Mouse (Mus musculus): ENCODE results near the gene Ltf. TPM values are rescaled to one million over a fixed set of nuclear protein-coding genes. Genes with fewer than 3 reads are reported as not detected.

Gene Ltf
- 1 to 10 TPM in 1 of 2 experiments, under 1 TPM in 1; 0.86 to 2.1 TPM for total RNA-seq (2021)
- polyA plus RNA-seq (2012; rRNA removed) = 0.26 TPM in 1 of 2 replicates, not detected in the other
- long read RNA-seq = 0 reads

DNA sequence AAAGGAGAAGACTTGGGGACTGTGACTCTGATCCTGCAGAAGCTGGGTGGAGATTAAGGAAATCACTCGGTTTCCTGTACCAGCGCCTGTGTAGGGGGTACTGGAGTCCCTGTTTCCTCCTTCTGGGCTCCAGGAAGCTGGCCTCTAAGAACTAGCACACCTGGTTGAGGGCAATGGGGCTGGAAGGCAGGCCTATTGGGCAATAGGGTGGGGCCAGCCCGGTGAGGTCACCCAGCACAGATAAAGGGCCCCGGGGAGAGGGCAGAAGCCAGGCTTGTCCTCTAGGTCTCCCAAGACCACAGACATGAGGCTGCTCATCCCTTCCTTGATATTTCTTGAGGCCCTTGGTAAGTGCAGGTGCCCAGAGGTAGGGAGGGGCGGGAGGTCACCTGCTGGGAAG lies at the start of gene Ltf:
TSS of gene Ltf (plus strand) at position 250 of the 400 bp plus-strand sequence.
- DNase-seq = no peak

DNA sequence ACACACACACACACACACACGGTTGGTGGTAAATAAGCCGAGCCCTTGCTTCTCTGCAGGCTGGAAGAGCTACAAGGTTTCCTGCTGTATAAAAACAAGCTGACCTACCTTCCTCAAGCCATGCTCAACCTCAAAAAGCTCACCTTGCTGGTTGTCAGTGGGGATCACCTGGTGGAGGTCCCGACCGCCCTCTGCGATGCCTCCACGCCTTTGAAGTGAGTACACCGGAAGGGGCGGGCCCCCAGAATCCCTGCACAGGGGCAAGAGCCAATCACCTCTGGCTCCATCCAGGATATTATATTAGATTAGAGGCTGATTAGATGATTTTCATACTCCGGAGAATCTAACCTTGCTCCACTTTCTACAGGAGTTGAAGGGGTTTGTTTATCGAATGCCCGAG lies 39.7 kb upstream of the Ltf start:
- no peak for DNase-seq

- DNase-seq = no peak
Observed at GRCm38 (mm10) chr9:110982351-110982750, 36.7 kb upstream of the Ltf start.

GRCm38 (mm10) chr9:110984096-110984495 lies 35.0 kb upstream of the Ltf start:
- DNase-seq = no peak

DNA sequence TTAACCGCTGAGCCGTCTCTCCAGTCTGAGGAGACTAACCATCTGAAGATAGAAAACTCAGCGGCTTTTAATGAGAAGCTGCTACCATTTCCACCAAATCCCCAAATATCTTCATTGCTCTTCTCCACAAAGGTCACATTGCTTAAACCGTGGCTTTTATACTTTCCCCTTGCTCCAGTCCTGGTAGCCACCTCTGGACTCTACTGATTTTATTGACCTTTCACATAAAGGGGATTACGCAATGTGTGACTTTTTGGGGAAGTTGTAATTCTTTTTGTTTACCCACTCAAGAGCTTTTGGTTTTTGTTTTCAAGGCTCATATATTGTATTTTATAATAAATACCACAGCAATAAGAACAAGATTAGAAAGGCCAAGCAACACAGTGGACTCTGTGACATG lies 33.5 kb upstream of the Ltf start:
- no peak for DNase-seq

DNA sequence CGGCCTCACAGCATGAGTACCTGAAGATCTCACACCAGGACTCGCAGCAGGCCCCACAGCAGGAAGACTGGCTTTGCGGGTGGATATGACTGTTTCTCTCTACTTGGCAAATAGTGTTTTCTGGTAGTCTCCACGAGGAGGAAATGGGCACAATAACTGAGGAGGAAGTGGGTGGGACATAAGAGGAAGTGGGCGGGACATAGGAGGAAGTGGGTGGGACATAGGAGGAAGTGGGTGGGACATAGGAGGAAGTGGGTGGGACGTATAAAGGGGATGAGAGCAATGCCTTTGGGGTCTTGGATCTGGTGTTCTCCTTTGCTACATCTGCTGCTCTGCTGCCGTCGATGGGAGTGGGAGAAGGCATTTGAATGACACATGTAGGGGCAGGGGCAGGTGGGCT lies 33.1 kb upstream of the Ltf start:
- DNase-seq = no peak

DNA sequence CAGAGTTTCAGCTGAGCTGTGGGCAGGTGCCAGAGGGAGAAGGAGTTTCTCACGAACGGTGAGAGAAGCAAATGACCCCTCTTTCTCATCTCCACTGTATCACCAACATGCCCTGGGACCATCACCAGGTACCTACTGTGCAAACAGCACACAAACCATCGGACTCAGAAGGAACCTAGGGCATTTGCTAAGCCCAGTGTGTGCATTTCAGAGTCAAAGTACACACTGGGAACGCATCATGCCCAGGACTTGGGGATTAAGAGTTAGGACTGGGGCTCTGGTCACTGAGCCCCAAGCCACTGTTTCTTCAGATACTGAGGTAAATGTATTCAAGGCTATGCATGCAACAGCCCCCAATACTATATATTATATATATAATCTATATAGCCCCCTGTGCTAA lies 31.7 kb upstream of the Ltf start:
- DNase-seq = no peak

DNA sequence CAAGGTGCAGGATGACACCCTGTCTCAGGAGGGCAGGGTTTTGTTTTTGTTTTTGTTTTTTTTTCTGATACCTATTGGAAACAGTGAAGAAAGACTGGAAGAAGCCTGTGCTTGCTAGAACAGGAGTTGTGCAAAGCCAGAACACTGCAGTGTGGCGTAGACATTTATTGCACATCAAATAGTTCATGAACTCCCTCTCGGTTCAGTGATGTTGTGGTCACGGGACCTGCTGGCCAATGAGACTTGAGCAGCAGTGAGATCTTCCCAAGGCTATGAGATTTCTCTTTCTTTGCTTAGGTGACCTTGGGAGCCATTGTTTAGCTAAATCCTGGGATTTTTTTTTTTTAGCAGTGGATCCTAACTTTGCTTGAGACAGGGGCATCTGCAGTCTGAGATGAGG lies 31.0 kb upstream of the Ltf start:
- DNase-seq = no peak

DNA sequence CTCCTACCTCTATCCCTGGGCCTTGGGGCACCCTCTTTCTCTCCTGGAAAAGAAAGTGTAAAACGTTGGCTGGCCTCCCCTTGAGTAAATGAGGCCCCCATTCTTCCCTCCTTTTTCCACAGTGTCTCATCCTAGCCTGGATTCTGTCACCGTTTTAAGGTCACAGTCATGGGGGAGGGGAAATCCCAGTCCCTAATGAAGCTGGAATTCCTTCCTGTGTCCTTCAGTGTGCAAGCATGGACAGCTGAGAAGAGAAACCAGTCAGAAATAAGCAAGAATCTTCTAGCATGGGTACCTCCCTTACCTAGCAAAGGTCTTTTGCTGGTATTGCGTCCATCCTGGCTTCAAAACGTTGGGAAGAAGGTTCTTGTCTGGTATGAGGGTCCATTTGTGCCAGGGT lies 29.9 kb upstream of the Ltf start:
- DNase-seq = no peak

GRCm38 (mm10) chr9:110989543-110989942 lies 29.5 kb upstream of the Ltf start:
- DNase-seq = no peak

- DNase-seq = peak; percentile 49
Observed at GRCm38 (mm10) chr9:110990204-110990603, 28.9 kb upstream of the Ltf start, which contains the start of gene Rtp3. TSS of gene Rtp3 (minus strand) at chr9:110990583.

DNA sequence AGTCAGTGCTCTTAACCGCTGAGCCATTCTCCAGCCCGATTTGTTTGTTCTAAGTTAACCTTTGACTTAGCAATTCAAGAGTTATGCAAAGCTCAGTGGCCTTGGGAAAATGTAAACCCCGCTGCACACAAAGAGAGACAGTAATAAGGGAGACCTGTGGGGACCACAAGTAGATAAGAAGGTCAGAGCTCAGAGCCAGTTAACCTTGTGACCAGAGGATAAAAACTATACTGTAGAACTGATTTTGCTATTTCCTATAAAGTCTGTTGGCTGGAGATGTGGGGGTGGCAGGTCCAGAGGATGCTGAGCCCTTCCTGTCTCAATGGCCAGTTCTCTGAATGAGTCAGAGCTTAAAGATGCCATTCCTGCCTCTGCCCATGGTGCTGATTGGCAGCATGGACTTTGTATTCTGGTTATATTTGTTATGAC lies 25.8 kb upstream of the Ltf start:
- DNase-seq = no peak

DNA sequence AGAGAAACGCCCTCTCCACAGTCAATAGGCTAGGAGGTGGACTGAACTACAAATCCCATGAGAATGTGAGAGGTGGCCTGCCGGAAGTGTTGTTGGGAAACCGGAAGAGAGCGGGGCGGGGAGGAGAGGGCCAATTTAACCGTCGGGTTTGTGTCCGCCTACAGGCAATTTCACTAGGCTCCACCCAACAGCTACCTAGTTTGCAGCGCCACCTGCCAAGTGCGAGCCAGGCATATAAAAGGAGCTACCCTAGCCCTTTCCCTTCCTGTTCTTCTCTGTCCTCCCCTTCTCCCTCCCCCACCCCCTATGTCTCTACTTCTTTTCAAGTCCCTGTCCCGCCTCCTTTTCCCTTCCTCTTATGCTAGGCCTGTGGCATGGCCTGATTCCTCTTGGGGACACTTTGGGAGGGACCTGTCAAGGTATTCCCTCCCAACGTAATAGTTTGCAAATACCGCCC lies 24.3 kb upstream of the Ltf start:
- DNase-seq = peak; percentile 85

DNA sequence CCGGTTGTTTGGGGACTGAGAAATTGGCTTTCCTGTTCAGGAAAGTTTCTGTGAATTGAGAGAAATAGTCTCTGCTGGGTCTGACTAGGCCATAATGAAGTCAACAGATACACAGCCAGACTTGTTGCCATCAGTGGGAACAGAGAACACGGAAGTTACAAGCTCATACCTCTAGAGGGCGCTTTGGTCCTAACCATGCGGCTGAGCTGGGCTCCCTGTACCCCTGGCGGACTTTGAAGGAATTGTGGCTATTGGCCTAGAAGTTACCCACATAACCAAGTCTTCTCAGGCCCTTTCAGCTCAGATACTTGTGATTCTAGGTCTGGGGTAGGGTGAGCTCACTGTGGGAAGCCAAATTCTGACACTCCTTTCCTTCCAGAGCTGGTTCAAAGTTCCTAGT lies 21.8 kb upstream of the Ltf start:
- peak; percentile 78 for DNase-seq

DNA sequence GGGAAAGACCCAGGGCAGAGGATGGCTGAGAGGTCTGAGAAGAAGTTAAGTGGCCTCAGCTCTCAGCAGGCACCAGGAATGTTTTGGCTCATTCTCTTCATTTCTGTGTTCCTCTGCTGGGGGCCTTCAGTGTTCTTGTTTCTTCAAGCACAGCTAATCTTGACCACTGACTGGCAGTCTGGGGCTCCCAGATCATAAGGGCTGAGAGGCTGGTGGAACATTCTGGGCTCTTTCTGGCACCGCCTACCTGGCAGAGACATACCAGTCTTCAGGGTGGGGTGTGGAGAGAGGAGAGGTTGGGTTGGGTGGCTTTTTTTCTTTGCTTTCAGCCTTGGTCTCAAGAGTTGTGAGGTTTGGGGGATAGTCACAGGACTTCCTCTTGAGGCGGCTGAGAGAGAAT lies 20.0 kb upstream of the Ltf start:
- no peak for DNase-seq

- DNase-seq = peak; percentile 45
Observed at GRCm38 (mm10) chr9:110999856-111000255, 19.2 kb upstream of the Ltf start.

GRCm38 (mm10) chr9:111001621-111002020 lies 17.4 kb upstream of the Ltf start:
- DNase-seq = peak; percentile 35

- no peak for DNase-seq
Observed at GRCm38 (mm10) chr9:111003279-111003678, 15.8 kb upstream of the Ltf start.

DNA sequence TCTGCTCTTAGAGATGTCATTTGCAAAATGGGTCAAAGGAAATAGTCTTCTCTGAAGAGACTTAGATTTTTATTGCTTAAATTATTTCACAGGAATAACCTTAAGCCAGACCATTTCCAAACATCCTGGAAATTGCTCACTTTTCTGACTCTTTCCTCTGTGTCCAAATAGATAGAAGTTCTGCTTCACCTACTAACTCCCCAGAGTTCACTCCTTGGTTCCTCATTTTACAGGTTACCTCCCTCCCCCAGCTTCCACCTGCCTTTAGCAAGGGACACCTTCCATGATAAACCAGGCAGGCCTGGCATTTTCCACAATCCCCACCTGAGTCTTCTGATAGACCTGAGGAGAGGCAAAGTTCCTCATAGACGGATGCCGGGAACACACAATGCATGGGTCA lies 12.5 kb upstream of the Ltf start:
- no peak for DNase-seq

DNA sequence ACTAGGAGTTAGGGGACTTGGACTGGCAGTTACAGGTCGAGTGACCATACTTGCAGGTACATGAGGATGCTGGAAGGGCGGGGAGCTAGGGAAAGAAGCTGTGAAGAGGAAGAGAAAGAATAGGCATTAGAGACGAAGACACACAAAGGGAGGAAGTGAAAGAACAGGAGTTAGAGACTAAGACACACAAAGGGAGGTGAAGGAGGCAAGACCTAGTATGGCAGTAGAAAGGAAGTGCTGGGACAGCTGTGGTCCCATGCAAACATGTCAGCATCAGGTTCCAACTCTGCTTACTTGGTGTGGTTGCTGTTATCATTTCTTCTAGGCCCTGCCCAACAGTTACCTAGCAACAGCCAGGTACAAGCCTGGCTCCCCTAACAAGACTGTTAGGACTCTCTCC lies 9.3 kb upstream of the Ltf start:
- DNase-seq = no peak

DNA sequence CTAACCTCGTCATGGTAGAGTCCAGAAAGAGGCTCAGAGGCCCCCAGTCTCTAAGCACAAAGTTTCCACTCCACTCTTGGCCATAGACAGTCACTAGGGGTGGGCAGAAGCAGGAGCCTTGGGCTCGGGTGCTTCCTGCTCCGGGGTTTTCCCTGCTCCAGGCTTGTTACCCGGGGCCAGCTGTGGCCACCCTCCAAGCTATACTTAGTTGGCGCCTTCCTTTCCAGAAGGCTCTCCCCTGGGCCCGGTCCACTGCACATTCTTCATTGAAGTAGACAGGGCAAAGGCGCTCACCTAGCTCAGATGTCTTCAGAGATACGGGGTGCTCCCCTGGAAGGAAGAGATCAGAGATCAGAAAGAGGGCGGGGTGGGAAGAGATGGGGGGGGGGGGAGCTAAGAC lies 7.5 kb upstream of the Ltf start:
- peak; percentile 61 for DNase-seq

DNA sequence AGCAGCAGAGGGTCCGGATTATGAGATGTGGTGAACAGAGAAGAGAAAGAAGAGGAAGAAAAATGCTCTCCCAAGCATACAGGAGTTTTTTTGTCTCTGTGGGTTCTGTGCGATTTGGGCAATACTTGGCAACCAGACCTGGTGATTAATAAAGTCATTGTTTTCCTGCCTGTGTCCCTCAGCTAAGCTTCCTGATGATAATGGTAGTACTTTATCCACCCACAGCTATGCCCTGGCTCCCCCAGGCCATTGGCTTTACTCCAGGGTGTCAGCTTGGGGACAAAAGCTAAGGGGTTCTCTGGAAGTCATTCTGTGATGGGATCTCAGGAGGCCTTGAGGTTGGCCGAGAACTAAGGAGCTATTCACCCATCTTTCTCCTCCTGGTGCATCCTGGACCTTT lies 7.0 kb upstream of the Ltf start:
- peak; percentile 55 for DNase-seq

DNA sequence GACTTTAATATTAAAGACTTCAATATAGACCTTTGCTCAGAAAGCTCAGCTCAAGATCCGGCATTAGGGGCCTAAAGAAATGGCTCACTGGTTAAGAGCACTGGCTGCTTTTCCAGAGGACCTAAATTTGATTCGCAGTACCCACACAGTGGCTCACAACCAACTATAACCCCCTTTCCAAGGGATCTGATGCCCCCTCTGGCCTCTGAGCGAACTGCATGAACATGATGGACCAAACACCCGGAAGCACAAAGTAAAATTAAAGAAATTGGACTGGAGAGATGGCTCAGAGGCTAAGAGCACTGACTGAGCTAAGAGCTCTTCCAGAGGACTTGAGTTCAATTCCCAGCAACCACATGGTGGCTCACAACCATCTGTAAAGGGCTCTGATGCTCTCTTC lies 3.4 kb upstream of the Ltf start:
- DNase-seq = no peak

DNA sequence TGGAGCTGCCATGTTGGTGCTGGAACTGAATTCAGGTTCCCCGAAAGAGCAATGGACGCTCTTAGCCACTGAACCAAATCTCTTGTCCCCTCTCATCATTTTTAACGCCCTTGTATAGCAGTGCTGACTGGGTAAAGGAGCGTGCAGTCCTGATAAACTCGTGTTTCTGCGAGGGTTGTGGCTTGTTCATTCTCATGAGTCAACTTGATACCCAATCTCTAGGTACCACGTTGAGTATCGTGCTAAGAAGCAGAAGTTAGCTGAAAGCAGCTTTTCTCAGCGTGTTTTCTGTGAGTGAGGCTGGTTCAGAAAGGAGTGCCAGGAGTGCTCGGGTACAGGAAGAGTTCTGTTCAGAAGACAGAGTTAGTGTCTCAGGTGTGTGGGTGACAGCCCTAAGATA lies 7.7 kb downstream of the Ltf start:
- DNase-seq = no peak

DNA sequence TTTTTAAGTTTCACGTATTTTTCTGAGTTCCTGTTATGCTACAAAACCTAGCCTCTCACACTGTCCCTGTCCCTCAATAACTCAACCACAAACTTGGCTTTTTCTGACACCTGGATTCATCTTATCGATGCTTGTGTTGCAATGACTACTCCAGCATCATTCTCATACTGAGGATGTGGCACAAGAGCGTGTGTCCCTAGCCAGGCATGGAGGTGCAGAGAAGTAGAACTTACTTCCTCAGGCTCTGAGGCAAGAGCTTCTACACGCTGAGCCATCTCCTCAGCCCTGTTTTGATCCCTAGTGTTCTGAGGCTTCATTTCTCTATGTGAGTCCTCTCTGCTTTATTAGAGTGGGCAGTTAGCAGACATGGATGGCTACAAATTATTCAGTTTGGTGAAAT lies 14.6 kb downstream of the Ltf start:
- no peak for DNase-seq
